Mouse (Mus musculus) small intestine, adult 2 months (tissue): ENCODE measurements at regions not wholly inside any gene's neighbourhood (a gene's known extent, or its start where the extent isn't known, plus 50 kb on each side); places are given as distances from the start of the nearest gene placed in this dataset.

Source experiments
- H3K27ac ChIP-seq: fragments of 200-500 bp; 2 replicates; pipeline ENCODE4 v1.5.1; 2012; ENCODE audit warnings: low read depth, low read length, control low read depth, inconsistent platforms; ENCODE audit not compliant: insufficient read depth
- H3K27me3 ChIP-seq: fragments of 200-500 bp; 2 replicates; pipeline ENCODE4 v1.6.1; 2012; ENCODE audit warnings: mild to moderate bottlenecking, moderate library complexity, low read length, inconsistent platforms; ENCODE audit not compliant: control insufficient read depth, insufficient read depth
- H3K36me3 ChIP-seq: fragments of 200-500 bp; 2 replicates; pipeline ENCODE4 v1.6.1; 2012; ENCODE audit warnings: mild to moderate bottlenecking, low read length, control low read depth, inconsistent platforms; ENCODE audit not compliant: control insufficient read depth, insufficient read depth
- H3K4me1 ChIP-seq: fragments of 200-500 bp; 2 replicates; pipeline ENCODE4 v1.6.1; 2012; ENCODE audit warnings: low read length, inconsistent platforms, mixed read lengths; ENCODE audit not compliant: control insufficient read depth, insufficient read depth, insufficient read length
- H3K4me3 ChIP-seq: fragments of 200-500 bp; 2 replicates; pipeline ENCODE4 v1.5.1; 2012; ENCODE audit warnings: low read depth, mild to moderate bottlenecking, control low read depth, inconsistent platforms, low read length, moderate library complexity
- CTCF ChIP-seq: fragments of 200-500 bp; IDR thresholded peaks from 2 replicates; pipeline ENCODE4 v1.5.1; 2012; ENCODE audit warnings: low read depth, mild to moderate bottlenecking, control low read depth, inconsistent platforms, low read length, moderate library complexity, mixed read lengths; ENCODE audit not compliant: insufficient replicate concordance, insufficient read length; ENCODE audit errors: extremely low read depth
- POLR2A ChIP-seq: fragments of 200-500 bp; IDR thresholded peaks from 2 replicates; pipeline ENCODE4 v1.6.1; 2012; ENCODE audit warnings: low read depth, mild to moderate bottlenecking, control low read depth, inconsistent platforms, low read length, moderate library complexity
- WGBS: fragments of 180-500 bp; shearing (Covaris S2); methylation state at CpG from one replicate; pipeline ENCODE4 v1.1.7; 2018; 5-methylcytosine and 5-hydroxymethylcytosine counted together

DNA sequence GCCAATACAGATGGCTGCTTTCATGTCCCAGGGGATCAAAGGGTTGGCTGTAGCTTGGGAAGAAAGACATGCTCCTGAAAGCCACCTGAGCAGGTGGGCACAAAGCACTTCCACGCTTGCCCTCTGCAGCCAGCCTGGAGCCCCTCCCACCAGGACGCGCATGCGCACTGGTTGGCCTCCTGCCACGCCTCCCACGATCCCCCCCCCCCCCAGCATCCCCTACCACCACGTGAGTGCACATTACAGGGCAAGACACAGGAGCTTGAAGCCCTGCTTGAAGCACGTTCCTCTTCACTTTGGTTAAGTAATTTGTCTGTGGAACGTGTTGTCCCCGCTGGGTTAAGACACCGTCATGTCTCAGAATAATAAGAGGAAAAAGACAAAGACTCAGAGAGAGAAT is 124.6 kb downstream of the Vegfa start:
- Histone ChIP-seq H3K27ac (no peak overlapping the region), H3K4me1 (peaks cover 6% of the 10 kb centered on the region; the same call in 1 of the 2 replicates), H3K4me3 (no peak overlapping the region), H3K27me3 (no peaks in the 10 kb centered on the region), H3K36me3 (no peaks in the 10 kb centered on the region)
- WGBS, result 79% methylated on average over 11 of the region's 11 CpGs
- TF ChIP-seq CTCF (no peak), POLR2A (no peak)

DNA sequence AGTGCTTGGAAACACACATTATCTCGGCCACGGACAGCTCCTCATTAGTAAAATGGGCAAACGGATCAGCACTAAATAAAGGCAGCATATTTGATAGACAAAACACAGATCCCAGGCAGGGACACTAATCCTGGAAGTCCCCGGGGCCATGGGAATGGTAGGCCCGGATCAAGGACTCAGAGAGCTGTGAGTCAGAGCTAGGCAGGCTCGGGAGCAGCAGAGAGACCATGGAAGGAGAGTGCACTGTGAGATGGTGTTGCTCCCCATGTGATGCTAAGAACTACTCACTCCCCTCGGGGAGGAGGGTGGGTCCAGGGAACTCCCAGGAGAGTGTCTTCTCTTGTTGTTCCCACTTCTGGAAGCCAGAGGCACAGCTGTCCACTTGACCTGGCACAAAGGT is 126.6 kb downstream of the Vegfa start:
- no peak for TF ChIP-seq POLR2A
- TF ChIP-seq CTCF, result no peak
- WGBS, result 74% methylated on average over 7 of the region's 7 CpGs
- peaks cover 3% of the 10 kb centered on the region; the same call in 1 of the 2 replicates for H3K4me1 ChIP-seq

DNA sequence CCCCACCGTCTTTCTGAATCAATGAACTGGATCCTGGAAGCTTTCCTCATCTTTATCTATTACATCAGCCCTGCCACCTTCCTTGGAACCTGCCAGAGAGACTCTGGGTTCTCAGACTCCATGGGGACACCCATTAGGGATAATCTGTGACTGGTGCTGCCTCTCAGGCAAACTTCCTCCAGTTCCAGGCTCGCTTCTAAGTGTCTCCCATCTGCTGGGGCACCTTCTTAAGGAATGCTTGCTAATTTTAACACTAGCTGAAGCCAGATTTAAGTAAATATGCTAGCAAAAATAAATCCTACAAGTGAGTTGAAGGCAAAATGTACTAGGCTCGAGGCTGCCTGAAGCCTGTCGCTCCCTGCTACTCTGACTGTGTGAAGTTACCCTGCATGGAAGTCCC is 127.9 kb downstream of the Vegfa start:
- H3K27me3 ChIP-seq, result no peaks in the 10 kb centered on the region
- no peak overlapping the region for H3K4me3 ChIP-seq
- no peaks in the 10 kb centered on the region for H3K4me1 ChIP-seq
- no peaks in the 10 kb centered on the region for H3K36me3 ChIP-seq
- WGBS, result 84% methylated on average over 4 of the region's 4 CpGs
- H3K27ac ChIP-seq, result no peak overlapping the region
- TF ChIP-seq POLR2A (no peak), CTCF (no peak)

More for the DNA sequence above, 126.6 kb downstream of the Vegfa start:
- H3K27ac ChIP-seq, result no peak overlapping the region
- no peak overlapping the region for H3K4me3 ChIP-seq
- no peaks in the 10 kb centered on the region for H3K27me3 ChIP-seq
- no peaks in the 10 kb centered on the region for H3K36me3 ChIP-seq

DNA sequence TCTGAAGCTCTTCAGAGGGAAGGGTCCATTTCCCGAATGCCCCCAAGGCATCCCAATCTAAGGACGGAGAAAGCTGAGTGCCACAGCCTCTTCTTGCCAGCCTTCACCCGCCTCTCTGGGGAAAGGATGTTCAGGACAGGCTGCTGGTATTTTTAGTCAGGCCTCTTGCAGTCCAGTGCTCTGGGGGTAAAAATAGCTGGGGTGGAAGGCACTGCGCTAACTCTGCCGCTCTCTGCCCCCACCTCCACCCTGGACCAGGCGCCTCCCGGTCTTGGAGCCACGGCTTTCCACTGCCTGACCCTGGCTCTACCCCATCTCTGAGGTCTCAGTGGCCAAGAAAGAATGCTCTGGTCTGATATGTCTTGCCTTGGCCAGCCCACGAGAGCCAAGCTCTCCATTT is 128.9 kb downstream of the Vegfa start:
- no peak overlapping the region for H3K4me3 ChIP-seq
- H3K4me1 ChIP-seq, result no peaks in the 10 kb centered on the region
- WGBS, result 90% methylated on average over 9 of the region's 9 CpGs
- TF ChIP-seq CTCF (no peak), POLR2A (no peak)
- no peaks in the 10 kb centered on the region for H3K27me3 ChIP-seq
- no peak overlapping the region for H3K27ac ChIP-seq
- no peaks in the 10 kb centered on the region for H3K36me3 ChIP-seq

DNA sequence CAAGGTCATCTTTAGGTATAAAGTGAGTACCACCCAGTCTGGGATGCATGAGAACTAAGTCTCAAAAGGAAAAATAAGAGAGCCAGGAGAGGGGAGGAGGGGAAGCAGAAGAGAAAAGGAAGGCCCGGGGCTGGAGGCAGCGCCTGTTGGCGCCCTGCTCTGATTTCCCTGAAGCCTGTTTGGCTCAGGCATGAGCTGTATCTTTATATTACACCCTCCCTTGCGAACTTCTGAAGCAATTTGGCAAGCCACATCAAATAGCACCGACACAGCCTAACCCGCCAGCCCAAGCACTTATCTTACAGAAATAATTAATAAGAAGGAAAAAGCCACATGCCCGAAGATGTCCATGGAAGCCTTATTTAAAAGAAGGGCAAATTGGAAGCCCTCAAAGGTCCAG is 129.5 kb downstream of the Vegfa start:
- WGBS, result 31% methylated on average over 7 of the region's 7 CpGs
- Histone ChIP-seq H3K4me3 (no peak overlapping the region), H3K4me1 (no peaks in the 10 kb centered on the region), H3K36me3 (no peaks in the 10 kb centered on the region), H3K27ac (no peak overlapping the region), H3K27me3 (no peaks in the 10 kb centered on the region)
- no peak for TF ChIP-seq CTCF
- no peak for TF ChIP-seq POLR2A

DNA sequence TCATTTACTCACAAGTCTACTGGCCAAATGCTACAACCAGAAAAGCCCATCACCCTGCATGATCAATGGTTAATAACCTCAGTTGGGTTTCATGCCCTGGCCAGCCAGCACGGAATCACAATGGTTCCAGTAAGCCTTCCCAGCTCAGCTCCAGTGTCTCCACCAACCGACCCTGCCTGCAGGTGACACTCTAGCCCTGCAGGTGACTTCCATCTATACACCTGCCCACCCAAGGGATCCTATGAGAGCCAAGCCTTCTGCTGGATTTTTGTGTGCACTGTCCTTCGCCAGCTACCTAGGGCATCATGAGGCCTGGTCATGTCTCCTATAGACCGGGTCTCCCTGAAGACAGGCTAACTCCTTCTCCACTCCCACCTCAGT is 135.3 kb downstream of the Vegfa start:
- no peak overlapping the region for H3K27ac ChIP-seq
- TF ChIP-seq POLR2A, result no peak
- TF ChIP-seq CTCF, result no peak
- H3K4me1 ChIP-seq, result no peaks in the 10 kb centered on the region
- no peaks in the 10 kb centered on the region for H3K27me3 ChIP-seq
- H3K36me3 ChIP-seq, result no peaks in the 10 kb centered on the region
- no peak overlapping the region for H3K4me3 ChIP-seq
- WGBS, result 78% methylated on average over 4 of the region's 4 CpGs

DNA sequence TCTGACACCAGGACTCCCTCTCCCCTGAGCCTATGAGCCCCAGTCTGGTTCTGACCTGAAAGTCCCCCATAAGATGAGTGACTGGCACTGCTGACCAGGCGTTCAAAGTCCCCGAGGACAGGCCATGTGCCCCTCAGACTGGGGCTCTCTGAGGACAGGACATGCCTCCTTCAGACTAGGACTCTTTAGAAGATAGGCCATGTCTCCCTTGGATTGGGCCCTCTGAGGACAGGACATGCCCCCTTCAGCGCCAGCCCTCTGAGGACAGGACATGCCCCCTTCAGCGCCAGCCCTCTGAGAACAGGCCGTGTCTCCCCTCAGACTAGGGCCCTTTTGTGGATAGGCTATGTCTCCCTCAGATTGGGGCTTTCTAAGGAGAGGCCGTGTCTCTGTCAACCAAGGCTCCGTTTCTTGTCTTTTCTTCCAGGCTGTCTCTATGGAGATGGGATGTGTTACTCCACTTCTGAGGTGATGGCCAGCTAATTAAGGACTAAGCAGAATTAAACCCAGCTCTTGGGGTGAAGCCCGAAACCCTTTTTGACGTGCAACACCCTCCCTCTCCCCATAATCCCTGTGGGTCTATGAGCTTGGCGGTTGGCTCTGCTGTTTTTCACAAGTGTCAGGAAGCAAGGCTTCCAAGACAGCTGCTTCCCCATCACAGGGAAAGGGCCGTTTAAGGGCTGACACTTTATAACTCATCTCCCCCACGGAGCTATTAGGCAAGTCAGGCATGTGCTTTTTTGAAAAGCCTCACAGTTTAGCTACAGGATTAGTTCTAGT is 135.8 kb downstream of the Vegfa start:
- H3K4me3 ChIP-seq, result no peak overlapping the region
- no peaks in the 10 kb centered on the region for H3K4me1 ChIP-seq
- no peaks in the 10 kb centered on the region for H3K36me3 ChIP-seq
- H3K27ac ChIP-seq, result no peak overlapping the region
- WGBS, result 83% methylated on average over 12 of the region's 12 CpGs
- TF ChIP-seq CTCF (no peak), POLR2A (no peak)
- H3K27me3 ChIP-seq, result no peaks in the 10 kb centered on the region
